Mouse (Mus musculus) embryonic fibroblast, embryonic 13.5 days (primary cell): Measurements from ENCODE around the gene Tbxa2r. TPM values are rescaled to one million over a fixed set of nuclear protein-coding genes. Genes with fewer than 3 reads are reported as not detected.
A peak's percentile ranks its signal among the peaks of the same experiment; 100 is the strongest.

Source experiments
- H3K27ac ChIP-seq: 2 replicates; pipeline ENCODE4 v1.5.1; 2012; ENCODE audit warnings: low read length, control low read depth, inconsistent platforms; ENCODE audit not compliant: insufficient read depth
- H3K4me1 ChIP-seq: 2 replicates; pipeline ENCODE4 v1.6.1; 2011; ENCODE audit warnings: low read length; ENCODE audit not compliant: control insufficient read depth, insufficient read depth
- H3K4me3 ChIP-seq: 2 replicates; pipeline ENCODE4 v1.5.1; 2011; ENCODE audit warnings: mild to moderate bottlenecking, control low read depth, low read length; ENCODE audit not compliant: insufficient read depth
- CTCF ChIP-seq: IDR thresholded peaks from 2 replicates; pipeline ENCODE4 v1.5.1; 2011; ENCODE audit warnings: mild to moderate bottlenecking, control low read depth, low read length, moderate library complexity, borderline replicate concordance; ENCODE audit not compliant: insufficient read depth
- POLR2A ChIP-seq: IDR thresholded peaks from 2 replicates; pipeline ENCODE4 v1.6.1; 2011; ENCODE audit warnings: low read depth, mild to moderate bottlenecking, control low read depth, low read length, moderate library complexity
- polyA plus RNA-seq: library from polyadenylated mRNA; stranded (reverse); fragments of >200 nt; gene quantifications from 2 replicates; pipeline ENCODE4 v1.2.4, GENCODE M21; 2011; ENCODE audit warnings: low read depth; ENCODE audit not compliant: missing spikeins, insufficient read length

Gene Tbxa2r
- polyA plus RNA-seq, 1 experiment: 7.4 TPM

GRCm38 (mm10) chr10:81365073-81365472, 36.5 kb downstream of the Tbxa2r start:
- H3K4me1 ChIP-seq: no peaks in the 10 kb centered on the region
- no peak overlapping the region for H3K27ac ChIP-seq
- TF ChIP-seq CTCF (no peak), POLR2A (peak; percentile 39; the same call in 1 of the 2 replicates)
- H3K4me3 ChIP-seq: no peak overlapping the region

- no peaks in the 10 kb centered on the region for H3K4me1 ChIP-seq
- no peak within 1 kb of the TSS for H3K27ac ChIP-seq
- no peak within 1 kb of the TSS for H3K4me3 ChIP-seq
- TF ChIP-seq POLR2A: peak; percentile 18
- TF ChIP-seq CTCF: no peak
Observed at GRCm38 (mm10) chr10:81365672-81366476, 37.3 kb downstream of the Tbxa2r start, which contains the start of gene 4930404N11Rik. TSS of gene 4930404N11Rik (minus strand) at chr10:81365816.

GRCm38 (mm10) chr10:81366477-81367206, 38.1 kb downstream of the Tbxa2r start:
- Histone ChIP-seq H3K4me3 (no peak overlapping the region), H3K27ac (no peak overlapping the region)

GRCm38 (mm10) chr10:81367207-81367495, 38.6 kb downstream of the Tbxa2r start:
- Histone ChIP-seq H3K4me3 (no peak overlapping the region), H3K27ac (no peak overlapping the region), H3K4me1 (no peaks in the 10 kb centered on the region)
- TF ChIP-seq POLR2A (no peak), CTCF (no peak)

More at GRCm38 (mm10) chr10:81366477-81367206, 38.1 kb downstream of the Tbxa2r start:
- TF ChIP-seq POLR2A (0 out of 2 replicates have a peak, but pooled peaks have one; percentile 30), CTCF (no peak)
- H3K4me1 ChIP-seq: no peaks in the 10 kb centered on the region

- Histone ChIP-seq H3K27ac (no peak overlapping the region), H3K4me1 (0 out of 2 replicates have a peak, but pooled peaks cover 4% of the 10 kb centered on the region), H3K4me3 (no peak overlapping the region)
- TF ChIP-seq POLR2A: no peak
- TF ChIP-seq CTCF: no peak
Observed at GRCm38 (mm10) chr10:81375322-81375721, 46.8 kb downstream of the Tbxa2r start.

GRCm38 (mm10) chr10:81376561-81377361, 48.2 kb downstream of the Tbxa2r start:
- no peak for TF ChIP-seq CTCF
- TF ChIP-seq POLR2A: no peak
- Histone ChIP-seq H3K4me3 (peak overlapping the region; percentile 96), H3K27ac (no peak overlapping the region), H3K4me1 (0 out of 2 replicates have a peak, but pooled peaks cover 4% of the 10 kb centered on the region)

- H3K4me1 ChIP-seq: 0 out of 2 replicates have a peak, but pooled peaks cover 4% of the 10 kb centered on the region
- no peak for TF ChIP-seq POLR2A
- no peak for TF ChIP-seq CTCF
- peak overlapping the region; percentile 96 for H3K4me3 ChIP-seq
- no peak overlapping the region for H3K27ac ChIP-seq
Observed at GRCm38 (mm10) chr10:81377362-81377664, 48.8 kb downstream of the Tbxa2r start.

GRCm38 (mm10) chr10:81377793-81378552, 49.4 kb downstream of the Tbxa2r start, which contains the start of gene Fzr1:
TSS of gene Fzr1 (minus strand) at chr10:81378516.
- no peak within 1 kb of the TSS for H3K27ac ChIP-seq
- TF ChIP-seq CTCF (no peak), POLR2A (peak; percentile 65)
- peak within 1 kb of the TSS; percentile 96 for H3K4me3 ChIP-seq
- 0 out of 2 replicates have a peak, but pooled peaks cover 4% of the 10 kb centered on the region for H3K4me1 ChIP-seq
